Mouse (Mus musculus): ENCODE measurements around the gene Impg2. TPM values are rescaled to one million over a fixed set of nuclear protein-coding genes. Genes with fewer than 3 reads are reported as not detected.

The Impg2 gene
- polyA plus RNA-seq, 1 experiment from 2014 or later: 0.26 TPM

- Histone ChIP-seq H3K27ac (no peak overlapping the region), H3K4me1 (no peaks in the 10 kb centered on the region), H3K4me3 (no peak overlapping the region), H3K9me3 (replicated peaks) (no peaks in the 10 kb centered on the region), H3K27me3 (no peaks in the 10 kb centered on the region), H3K36me3 (ENCODE audit: poor library complexity, severe bottlenecking) (no peaks in the 10 kb centered on the region), H3K9ac (no peak overlapping the region), H3K4me2 (no peak overlapping the region)
- ATAC-seq: no peak
- WGBS: 83% methylated on average over 9 of the region's 9 CpGs
Observed at GRCm38 (mm10) chr16:56279060-56279459, 74.9 kb downstream of the Impg2 start.

- H3K27ac ChIP-seq: no peak overlapping the region
- no peak overlapping the region for H3K4me3 ChIP-seq
Observed at GRCm38 (mm10) chr16:56279752-56280151, 75.6 kb downstream of the Impg2 start.

GRCm38 (mm10) chr16:56281336-56281735 is 77.2 kb downstream of the Impg2 start:
- 83% methylated on average over 4 of the region's 4 CpGs for WGBS
- ATAC-seq: no peak
- Histone ChIP-seq H3K27ac (no peak overlapping the region), H3K4me2 (no peak overlapping the region), H3K27me3 (no peaks in the 10 kb centered on the region), H3K36me3 (ENCODE audit: poor library complexity, severe bottlenecking) (no peaks in the 10 kb centered on the region), H3K4me3 (no peak overlapping the region), H3K9me3 (replicated peaks) (no peaks in the 10 kb centered on the region), H3K9ac (no peak overlapping the region), H3K4me1 (no peaks in the 10 kb centered on the region)

More at GRCm38 (mm10) chr16:56279752-56280151, 75.6 kb downstream of the Impg2 start:
- H3K4me2 ChIP-seq: no peak overlapping the region
- H3K9ac ChIP-seq: no peak overlapping the region
- no peak for ATAC-seq
- no peaks in the 10 kb centered on the region for H3K27me3 ChIP-seq
- H3K4me1 ChIP-seq: no peaks in the 10 kb centered on the region
- H3K9me3 ChIP-seq (replicated peaks): no peaks in the 10 kb centered on the region
- no peaks in the 10 kb centered on the region for H3K36me3 ChIP-seq (ENCODE audit: poor library complexity, severe bottlenecking)

GRCm38 (mm10) chr16:56283330-56283729 is 79.2 kb downstream of the Impg2 start:
- Histone ChIP-seq H3K27me3 (no peaks in the 10 kb centered on the region), H3K36me3 (ENCODE audit: poor library complexity, severe bottlenecking) (no peaks in the 10 kb centered on the region), H3K9me3 (replicated peaks) (no peaks in the 10 kb centered on the region), H3K4me3 (no peak overlapping the region), H3K9ac (no peak overlapping the region), H3K4me1 (no peaks in the 10 kb centered on the region), H3K4me2 (no peak overlapping the region), H3K27ac (no peak overlapping the region)
- WGBS: 94% methylated on average over 1 of the region's 1 CpGs
- no peak for ATAC-seq

GRCm38 (mm10) chr16:56283873-56284272 is 79.8 kb downstream of the Impg2 start:
- no peak overlapping the region for H3K4me2 ChIP-seq
- WGBS: 94% methylated on average over 1 of the region's 1 CpGs
- no peaks in the 10 kb centered on the region for H3K36me3 ChIP-seq (ENCODE audit: poor library complexity, severe bottlenecking)
- no peaks in the 10 kb centered on the region for H3K4me1 ChIP-seq
- H3K27ac ChIP-seq: no peak overlapping the region
- H3K4me3 ChIP-seq: no peak overlapping the region
- H3K27me3 ChIP-seq: no peaks in the 10 kb centered on the region
- no peak for ATAC-seq
- no peak overlapping the region for H3K9ac ChIP-seq
- no peaks in the 10 kb centered on the region for H3K9me3 ChIP-seq (replicated peaks)

GRCm38 (mm10) chr16:56286076-56286475 is 82.0 kb downstream of the Impg2 start:
- Histone ChIP-seq H3K9me3 (replicated peaks) (no peaks in the 10 kb centered on the region), H3K27me3 (no peaks in the 10 kb centered on the region), H3K36me3 (ENCODE audit: poor library complexity, severe bottlenecking) (no peaks in the 10 kb centered on the region), H3K9ac (no peak overlapping the region), H3K4me3 (no peak overlapping the region), H3K4me2 (no peak overlapping the region), H3K27ac (no peak overlapping the region), H3K4me1 (no peaks in the 10 kb centered on the region)
- WGBS: 79% methylated on average over 5 of the region's 5 CpGs
- no peak for ATAC-seq

GRCm38 (mm10) chr16:56286977-56287376 is 82.9 kb downstream of the Impg2 start:
- WGBS: 97% methylated on average over 2 of the region's 2 CpGs

GRCm38 (mm10) chr16:56294887-56295286 is 90.8 kb downstream of the Impg2 start:
- WGBS: 67% methylated on average over 1 of the region's 1 CpGs
- Histone ChIP-seq H3K36me3 (ENCODE audit: poor library complexity, severe bottlenecking) (no peaks in the 10 kb centered on the region), H3K9ac (no peak overlapping the region), H3K27ac (no peak overlapping the region), H3K9me3 (replicated peaks) (no peaks in the 10 kb centered on the region), H3K4me3 (no peak overlapping the region), H3K4me1 (no peaks in the 10 kb centered on the region), H3K27me3 (no peaks in the 10 kb centered on the region), H3K4me2 (no peak overlapping the region)
- ATAC-seq: peak; percentile 32; the same call in 1 of the 2 replicates

More at GRCm38 (mm10) chr16:56286977-56287376, 82.9 kb downstream of the Impg2 start:
- no peaks in the 10 kb centered on the region for H3K9me3 ChIP-seq (replicated peaks)
- H3K36me3 ChIP-seq (ENCODE audit: poor library complexity, severe bottlenecking): no peaks in the 10 kb centered on the region
- no peak overlapping the region for H3K4me2 ChIP-seq
- H3K9ac ChIP-seq: no peak overlapping the region
- H3K4me3 ChIP-seq: no peak overlapping the region
- H3K27ac ChIP-seq: no peak overlapping the region
- no peaks in the 10 kb centered on the region for H3K4me1 ChIP-seq
- H3K27me3 ChIP-seq: no peaks in the 10 kb centered on the region
- ATAC-seq: no peak

GRCm38 (mm10) chr16:56295888-56296648 is 92.0 kb downstream of the Impg2 start:
- no peak overlapping the region for H3K27ac ChIP-seq
- peak; percentile 95 for ATAC-seq
- 75% methylated on average over 3 of the region's 3 CpGs for WGBS
- H3K36me3 ChIP-seq (ENCODE audit: poor library complexity, severe bottlenecking): no peaks in the 10 kb centered on the region
- H3K9ac ChIP-seq: no peak overlapping the region
- H3K4me1 ChIP-seq: no peaks in the 10 kb centered on the region
- H3K4me3 ChIP-seq: no peak overlapping the region
- H3K4me2 ChIP-seq: no peak overlapping the region
- no peaks in the 10 kb centered on the region for H3K27me3 ChIP-seq
- H3K9me3 ChIP-seq (replicated peaks): no peaks in the 10 kb centered on the region

- no peaks in the 10 kb centered on the region for H3K9me3 ChIP-seq (replicated peaks)
- no peaks in the 10 kb centered on the region for H3K27me3 ChIP-seq
- no peak overlapping the region for H3K4me3 ChIP-seq
- no peak overlapping the region for H3K9ac ChIP-seq
- H3K4me1 ChIP-seq: no peaks in the 10 kb centered on the region
- ATAC-seq: no peak
- H3K36me3 ChIP-seq (ENCODE audit: poor library complexity, severe bottlenecking): no peaks in the 10 kb centered on the region
- H3K4me2 ChIP-seq: no peak overlapping the region
- no peak overlapping the region for H3K27ac ChIP-seq
- WGBS: 90% methylated on average over 6 of the region's 6 CpGs
Observed at GRCm38 (mm10) chr16:56298248-56298647, 94.1 kb downstream of the Impg2 start.

- H3K4me1 ChIP-seq: no peaks in the 10 kb centered on the region
- no peak overlapping the region for H3K9ac ChIP-seq
- no peak overlapping the region for H3K4me2 ChIP-seq
- no peaks in the 10 kb centered on the region for H3K36me3 ChIP-seq (ENCODE audit: poor library complexity, severe bottlenecking)
- H3K27ac ChIP-seq: no peak overlapping the region
- WGBS: 84% methylated on average over 2 of the region's 2 CpGs
- H3K4me3 ChIP-seq: no peak overlapping the region
- no peaks in the 10 kb centered on the region for H3K27me3 ChIP-seq
- no peaks in the 10 kb centered on the region for H3K9me3 ChIP-seq (replicated peaks)
- ATAC-seq: no peak
Observed at GRCm38 (mm10) chr16:56298836-56299235, 94.7 kb downstream of the Impg2 start.

GRCm38 (mm10) chr16:56302996-56303395 is 98.9 kb downstream of the Impg2 start:
- Histone ChIP-seq H3K27ac (no peak overlapping the region), H3K4me1 (no peaks in the 10 kb centered on the region), H3K27me3 (no peaks in the 10 kb centered on the region), H3K9ac (no peak overlapping the region), H3K4me2 (no peak overlapping the region), H3K4me3 (no peak overlapping the region), H3K36me3 (ENCODE audit: poor library complexity, severe bottlenecking) (no peaks in the 10 kb centered on the region), H3K9me3 (replicated peaks) (no peaks in the 10 kb centered on the region)
- ATAC-seq: no peak
- 83% methylated on average over 4 of the region's 4 CpGs for WGBS

- Histone ChIP-seq H3K9ac (no peak overlapping the region), H3K4me3 (no peak overlapping the region), H3K27ac (no peak overlapping the region), H3K9me3 (replicated peaks) (no peaks in the 10 kb centered on the region), H3K4me2 (no peak overlapping the region), H3K4me1 (no peaks in the 10 kb centered on the region), H3K27me3 (no peaks in the 10 kb centered on the region), H3K36me3 (ENCODE audit: poor library complexity, severe bottlenecking) (no peaks in the 10 kb centered on the region)
- no peak for ATAC-seq
- 84% methylated on average over 4 of the region's 4 CpGs for WGBS
Observed at GRCm38 (mm10) chr16:56304167-56304566, 100.1 kb downstream of the Impg2 start.
